Mouse (Mus musculus) hindbrain, postnatal 0 days (tissue): ENCODE results near the gene Myo18a. TPM values are rescaled to one million over a fixed set of nuclear protein-coding genes. Genes with fewer than 3 reads are reported as not detected.
A peak's percentile ranks its signal among the peaks of the same experiment; 100 is the strongest.

ENCODE experiments used
- ATAC-seq: fragments of 200-750 bp; cut with Nextera tagmentation; 2 replicates; pipeline ENCODE4 v1.8.0; 2017; ENCODE audit warnings: mild to moderate bottlenecking, moderate TSS enrichment, moderate library complexity
- DNase-seq: peaks from one replicate; pipeline ENCODE4 v3.0.0-alpha.2; 2015; ENCODE audit warnings: low spot score
- H3K27ac ChIP-seq: fragments of 300-500 bp; sonication (generic); 2 replicates; pipeline ENCODE4 v1.5.1; 2014; ENCODE audit warnings: mild to moderate bottlenecking
- H3K27me3 ChIP-seq: fragments of 300-500 bp; sonication (generic); 2 replicates; pipeline ENCODE4 v1.6.1; 2014; ENCODE audit warnings: low read length, mixed read lengths; ENCODE audit not compliant: insufficient read depth
- H3K36me3 ChIP-seq: fragments of 300-500 bp; sonication (generic); 2 replicates; pipeline ENCODE4 v1.6.1; 2014; ENCODE audit warnings: low read length, mixed read lengths; ENCODE audit not compliant: insufficient read depth
- H3K4me1 ChIP-seq: fragments of 300-500 bp; sonication (generic); 2 replicates; pipeline ENCODE4 v1.6.1; 2014; ENCODE audit warnings: antibody characterized with exemption, low read length, mixed read lengths; ENCODE audit not compliant: insufficient read depth
- H3K4me2 ChIP-seq: fragments of 300-500 bp; sonication (generic); 2 replicates; pipeline ENCODE4 v1.6.1; 2014; ENCODE audit warnings: low read depth, mild to moderate bottlenecking, low read length, moderate library complexity, mixed read lengths
- H3K4me3 ChIP-seq: fragments of 300-500 bp; sonication (generic); 2 replicates; pipeline ENCODE4 v1.5.1; 2014; ENCODE audit warnings: low read length
- H3K9ac ChIP-seq: fragments of 300-500 bp; sonication (generic); replicated peaks from 2 replicates; pipeline ENCODE4 v1.6.1; 2014; ENCODE audit warnings: mild to moderate bottlenecking, low read length, moderate library complexity, mixed read lengths
- H3K9me3 ChIP-seq: fragments of 300-500 bp; sonication (generic); 2 replicates; pipeline ENCODE4 v1.6.1; 2016; ENCODE audit warnings: low read length, mixed read lengths
- CTCF ChIP-seq: IDR thresholded peaks from 2 replicates; pipeline ENCODE4 v1.5.1; 2016; ENCODE audit warnings: antibody characterized with exemption, control low read depth, low read depth
- WGBS: fragments of 180-500 bp; shearing (Covaris S2); extraction: QIAGEN DNeasy Blood & Tissue Kit; methylation state at CpG from one replicate; pipeline ENCODE4 v1.1.7; 2014; 5-methylcytosine and 5-hydroxymethylcytosine counted together
- polyA plus RNA-seq: library from polyadenylated mRNA; unstranded; fragments of >200 nt; fragmentation: Nextera tagmentation; extraction: Ambion mirVana; gene quantifications from 2 replicates; pipeline ENCODE4 v1.2.1, GENCODE M21; 2015
- total RNA-seq: library from RNA; depleted of rRNA; stranded (reverse); fragments of >200 nt; gene quantifications from 2 replicates; pipeline ENCODE4 v1.2.3, GENCODE M21; 2014; rRNA removed

The Myo18a gene
- total RNA-seq (64.6 and 68.8 TPM in 2 replicates), polyA plus RNA-seq (28.2 and 29.8 TPM in 2 replicates)

GRCm38 (mm10) chr11:77762783-77763672 is at the start of gene Myo18a:
Gene Myo18a, plus strand, starts transcription at chr11:77763246.
- H3K4me2 ChIP-seq: peak within 1 kb of the TSS; percentile 92
- peak; percentile 92 for ATAC-seq
- WGBS: 3% methylated on average over 51 of the region's 79 CpGs
- H3K27ac ChIP-seq: peak within 1 kb of the TSS; percentile 91
- no peaks in the 10 kb centered on the region for H3K27me3 ChIP-seq
- DNase-seq: peak; percentile 94
- peaks cover 20% of the 10 kb centered on the region for H3K4me1 ChIP-seq
- H3K9me3 ChIP-seq: no peaks in the 10 kb centered on the region
- peak; percentile 53 for TF ChIP-seq CTCF
- H3K4me3 ChIP-seq: peak within 1 kb of the TSS; percentile 96
- no peaks in the 10 kb centered on the region for H3K36me3 ChIP-seq
- H3K9ac ChIP-seq: peak within 1 kb of the TSS; percentile 97

GRCm38 (mm10) chr11:77713736-77714135 is 49.3 kb upstream of the Myo18a start:
- no peak overlapping the region for H3K27ac ChIP-seq
- ATAC-seq (no peak), DNase-seq (no peak)
- H3K36me3 ChIP-seq: no peaks in the 10 kb centered on the region
- H3K9me3 ChIP-seq: no peaks in the 10 kb centered on the region
- no peaks in the 10 kb centered on the region for H3K27me3 ChIP-seq
- H3K4me2 ChIP-seq: no peak overlapping the region
- H3K4me1 ChIP-seq: no peaks in the 10 kb centered on the region
- no peak overlapping the region for H3K9ac ChIP-seq
- no peak overlapping the region for H3K4me3 ChIP-seq
- 96% methylated on average over 3 of the region's 3 CpGs for WGBS
- TF ChIP-seq CTCF: no peak

GRCm38 (mm10) chr11:77719055-77719454 is 44.0 kb upstream of the Myo18a start:
- 96% methylated on average over 2 of the region's 2 CpGs for WGBS
- no peaks in the 10 kb centered on the region for H3K4me1 ChIP-seq

GRCm38 (mm10) chr11:77721389-77721788 is 41.7 kb upstream of the Myo18a start:
- Histone ChIP-seq H3K27ac (no peak overlapping the region), H3K27me3 (no peaks in the 10 kb centered on the region), H3K4me3 (no peak overlapping the region), H3K4me1 (no peaks in the 10 kb centered on the region), H3K36me3 (no peaks in the 10 kb centered on the region), H3K9ac (no peak overlapping the region), H3K9me3 (no peaks in the 10 kb centered on the region), H3K4me2 (no peak overlapping the region)
- no peak; the same call in 1 of the 2 replicates for TF ChIP-seq CTCF
- DNase-seq (no peak), ATAC-seq (no peak)
- 90% methylated on average over 4 of the region's 4 CpGs for WGBS

More at GRCm38 (mm10) chr11:77719055-77719454, 44.0 kb upstream of the Myo18a start:
- Histone ChIP-seq H3K27ac (no peak overlapping the region), H3K36me3 (no peaks in the 10 kb centered on the region), H3K4me3 (no peak overlapping the region), H3K9ac (no peak overlapping the region), H3K9me3 (no peaks in the 10 kb centered on the region), H3K27me3 (no peaks in the 10 kb centered on the region), H3K4me2 (no peak overlapping the region)
- no peak for ATAC-seq
- TF ChIP-seq CTCF: no peak
- no peak for DNase-seq

- H3K4me1 ChIP-seq: no peaks in the 10 kb centered on the region
- 69% methylated on average over 7 of the region's 7 CpGs for WGBS
- no peak for TF ChIP-seq CTCF
- H3K27ac ChIP-seq: no peak overlapping the region
- ATAC-seq: no peak
- H3K27me3 ChIP-seq: no peaks in the 10 kb centered on the region
- no peaks in the 10 kb centered on the region for H3K9me3 ChIP-seq
- no peaks in the 10 kb centered on the region for H3K36me3 ChIP-seq
- H3K4me3 ChIP-seq: no peak overlapping the region
- H3K4me2 ChIP-seq: no peak overlapping the region
- peak; percentile 16 for DNase-seq
- no peak overlapping the region for H3K9ac ChIP-seq
Measured at GRCm38 (mm10) chr11:77724766-77725165, 38.3 kb upstream of the Myo18a start.

GRCm38 (mm10) chr11:77725183-77725582 is 37.9 kb upstream of the Myo18a start, which contains the start of gene Cryba1:
Gene Cryba1, minus strand, starts transcription at chr11:77725283.
- H3K27me3 ChIP-seq: no peaks in the 10 kb centered on the region
- no peak within 1 kb of the TSS for H3K27ac ChIP-seq
- DNase-seq (no peak), ATAC-seq (no peak)
- no peak within 1 kb of the TSS for H3K4me3 ChIP-seq
- 41% methylated on average over 7 of the region's 7 CpGs for WGBS
- no peaks in the 10 kb centered on the region for H3K4me1 ChIP-seq
- no peaks in the 10 kb centered on the region for H3K9me3 ChIP-seq
- no peak within 1 kb of the TSS for H3K4me2 ChIP-seq
- TF ChIP-seq CTCF: no peak
- H3K9ac ChIP-seq: no peak within 1 kb of the TSS
- no peaks in the 10 kb centered on the region for H3K36me3 ChIP-seq

- TF ChIP-seq CTCF: no peak
- Histone ChIP-seq H3K4me1 (no peaks in the 10 kb centered on the region), H3K27ac (no peak overlapping the region), H3K27me3 (no peaks in the 10 kb centered on the region), H3K9me3 (no peaks in the 10 kb centered on the region), H3K4me2 (no peak overlapping the region), H3K36me3 (no peaks in the 10 kb centered on the region), H3K9ac (no peak overlapping the region), H3K4me3 (no peak overlapping the region)
- WGBS: 41% methylated on average over 2 of the region's 2 CpGs
- DNase-seq: peak; percentile 24
- no peak for ATAC-seq
Measured at GRCm38 (mm10) chr11:77728587-77728986, 34.5 kb upstream of the Myo18a start.
